Mouse (Mus musculus) MEL (cell line): ENCODE results near the gene Prrc2b. TPM values are rescaled to one million over a fixed set of nuclear protein-coding genes. Genes with fewer than 3 reads are reported as not detected.

Source experiments
- DNase-seq: peaks from one replicate; pipeline ENCODE4 v3.0.0; 2011; ENCODE audit warnings: low read depth, low spot score
- H3K27ac ChIP-seq: 2 replicates; pipeline ENCODE4 v1.5.1; 2012; ENCODE audit warnings: low read depth, mild to moderate bottlenecking, control low read depth, low read length, moderate library complexity; ENCODE audit not compliant: control insufficient read depth
- H3K27me3 ChIP-seq, 2 experiments: fragments of 150-350 bp in 1 of 2; sonication (generic) in 1 of 2; 2 replicates each; pipeline ENCODE4 v1.6.1; 2012; ENCODE audit warnings: low read length in 2 of 2, mild to moderate bottlenecking in 2 of 2, improper control_type of control experiment in 1 of 2, moderate library complexity in 1 of 2; ENCODE audit not compliant: insufficient read depth in 2 of 2, control insufficient read depth in 1 of 2
- H3K36me3 ChIP-seq, 2 experiments: 2 replicates each; pipeline ENCODE4 v1.6.1; 2012 to 2014; ENCODE audit warnings: low read length in 2 of 2, improper control_type of control experiment in 1 of 2, inconsistent platforms in 1 of 2, mild to moderate bottlenecking in 1 of 2; ENCODE audit not compliant: insufficient read depth in 2 of 2, control insufficient read depth in 1 of 2
- H3K4me1 ChIP-seq, 2 experiments: fragments of 150-350 bp in 1 of 2; sonication (generic) in 1 of 2; 2 replicates each; pipeline ENCODE4 v1.6.1; 2012; ENCODE audit warnings: low read length in 2 of 2, improper control_type of control experiment in 1 of 2, mild to moderate bottlenecking in 1 of 2; ENCODE audit not compliant: insufficient read depth in 2 of 2, control insufficient read depth in 1 of 2
- H3K4me3 ChIP-seq, 2 experiments: fragments of 150-350 bp in 1 of 2; sonication (generic) in 1 of 2; 2 replicates each; pipeline ENCODE4 v1.5.1; 2012; ENCODE audit warnings: low read depth in 2 of 2, low read length in 2 of 2, mild to moderate bottlenecking in 2 of 2, moderate library complexity in 2 of 2, control low read depth in 1 of 2, improper control_type of control experiment in 1 of 2; ENCODE audit not compliant: control insufficient read depth in 1 of 2, insufficient read depth in 1 of 2
- H3K79me2 ChIP-seq: 2 replicates; pipeline ENCODE4 v1.6.1; 2012; ENCODE audit warnings: mild to moderate bottlenecking, low read length, moderate library complexity; ENCODE audit not compliant: control insufficient read depth, poor library complexity, insufficient read depth
- H3K9ac ChIP-seq: 2 replicates; pipeline ENCODE4 v1.6.1; 2012; ENCODE audit warnings: low read depth, mild to moderate bottlenecking, control low read depth, low read length, moderate library complexity; ENCODE audit not compliant: control insufficient read depth, poor library complexity, severe bottlenecking
- H3K9me3 ChIP-seq: fragments of 150-350 bp; sonication (generic); replicated peaks from 2 replicates; pipeline ENCODE4 v1.6.1; 2012; ENCODE audit warnings: mild to moderate bottlenecking, low read length, improper control_type of control experiment, moderate library complexity; ENCODE audit not compliant: insufficient read depth
- BHLHE40 ChIP-seq: IDR thresholded peaks from 2 replicates; pipeline ENCODE4 v1.6.1; 2012; ENCODE audit warnings: low read depth, mild to moderate bottlenecking, inconsistent platforms, low read length, improper control_type of control experiment, borderline replicate concordance
- ETS1 ChIP-seq: IDR thresholded peaks from 2 replicates; pipeline ENCODE4 v1.6.1; 2012; ENCODE audit warnings: low read depth, mild to moderate bottlenecking, inconsistent platforms, low read length, improper control_type of control experiment, moderate library complexity
- GABPA ChIP-seq: IDR thresholded peaks from 2 replicates; pipeline ENCODE4 v1.6.1; 2012; ENCODE audit warnings: low read depth, mild to moderate bottlenecking, inconsistent platforms, low read length, improper control_type of control experiment, moderate library complexity
- HCFC1 ChIP-seq: IDR thresholded peaks from 2 replicates; pipeline ENCODE4 v1.6.1; 2012; ENCODE audit warnings: low read depth, mild to moderate bottlenecking, inconsistent platforms, low read length, improper control_type of control experiment, moderate library complexity
- KAT2A ChIP-seq: conservative IDR thresholded peaks from 2 replicates; pipeline ENCODE4 v1.6.1; 2012; ENCODE audit warnings: low read depth, low read length, improper control_type of control experiment, inconsistent platforms
- MAFK ChIP-seq: IDR thresholded peaks from 2 replicates; pipeline ENCODE4 v1.6.1; 2011; ENCODE audit warnings: low read depth, mild to moderate bottlenecking, low read length, improper control_type of control experiment, borderline replicate concordance
- MAX ChIP-seq: IDR thresholded peaks from 2 replicates; pipeline ENCODE4 v1.6.1; 2011; ENCODE audit warnings: low read length, improper control_type of control experiment
- MEF2A ChIP-seq: IDR thresholded peaks from 2 replicates; pipeline ENCODE4 v1.6.1; 2014; ENCODE audit warnings: low read depth, mild to moderate bottlenecking, inconsistent platforms, low read length, improper control_type of control experiment; ENCODE audit not compliant: poor library complexity, insufficient replicate concordance, severe bottlenecking; ENCODE audit errors: extremely low read depth
- MXI1 ChIP-seq: IDR thresholded peaks from 2 replicates; pipeline ENCODE4 v1.6.1; 2011; ENCODE audit warnings: mild to moderate bottlenecking, low read depth, low read length, improper control_type of control experiment
- MYB ChIP-seq: IDR thresholded peaks from 2 replicates; pipeline ENCODE4 v1.6.1; 2011; ENCODE audit warnings: mild to moderate bottlenecking, low read depth, low read length, improper control_type of control experiment
- MYC ChIP-seq: IDR thresholded peaks from 2 replicates; pipeline ENCODE4 v1.6.1; 2011; ENCODE audit warnings: low read depth, mild to moderate bottlenecking, low read length, improper control_type of control experiment, moderate library complexity
- POLR2A ChIP-seq, 2 experiments: IDR thresholded peaks; 2 replicates each; pipeline ENCODE4 v1.6.1; 2011 to 2012; ENCODE audit warnings: low read length in 2 of 2, mild to moderate bottlenecking in 2 of 2, control low read depth in 1 of 2, improper control_type of control experiment in 1 of 2, low read depth in 1 of 2, moderate library complexity in 1 of 2; ENCODE audit not compliant: control insufficient read depth in 1 of 2, insufficient read depth in 1 of 2, poor library complexity in 1 of 2
- POLR2AphosphoS5 ChIP-seq: IDR thresholded peaks from 2 replicates; pipeline ENCODE4 v1.6.1; 2012; ENCODE audit warnings: low read depth, borderline replicate concordance, mild to moderate bottlenecking, inconsistent platforms, low read length, moderate library complexity, mixed read lengths
- RCOR1 ChIP-seq: IDR thresholded peaks from 2 replicates; pipeline ENCODE4 v1.6.1; 2012; ENCODE audit warnings: low read depth, mild to moderate bottlenecking, inconsistent platforms, low read length, improper control_type of control experiment
- SIN3A ChIP-seq: IDR thresholded peaks from 2 replicates; pipeline ENCODE4 v1.6.1; 2012; ENCODE audit warnings: low read length, improper control_type of control experiment, inconsistent platforms
- SMC3 ChIP-seq: IDR thresholded peaks from 2 replicates; pipeline ENCODE4 v1.6.1; 2011; ENCODE audit warnings: low read depth, low read length, improper control_type of control experiment
- TBP ChIP-seq: IDR thresholded peaks from 2 replicates; pipeline ENCODE4 v1.8.0; 2011; ENCODE audit warnings: low read depth, low read length, improper control_type of control experiment
- TCF12 ChIP-seq: IDR thresholded peaks from 2 replicates; pipeline ENCODE4 v1.6.1; 2014; ENCODE audit warnings: low read depth, mild to moderate bottlenecking, inconsistent platforms, low read length, improper control_type of control experiment, moderate library complexity
- UBTF ChIP-seq: IDR thresholded peaks from 2 replicates; pipeline ENCODE4 v1.6.1; 2012; ENCODE audit warnings: low read depth, mild to moderate bottlenecking, inconsistent platforms, low read length, improper control_type of control experiment, moderate library complexity, borderline replicate concordance; ENCODE audit not compliant: insufficient read depth
- ZKSCAN1 ChIP-seq: IDR thresholded peaks from 2 replicates; pipeline ENCODE4 v1.6.1; 2012; ENCODE audit warnings: low read depth, mild to moderate bottlenecking, inconsistent platforms, low read length, improper control_type of control experiment, moderate library complexity
- ZMIZ1 ChIP-seq: IDR thresholded peaks from 2 replicates; pipeline ENCODE4 v1.6.1; 2012; ENCODE audit warnings: low read depth, mild to moderate bottlenecking, inconsistent platforms, low read length, improper control_type of control experiment, moderate library complexity
- polyA plus RNA-seq, 2 experiments: library from polyadenylated mRNA; stranded (reverse) in 1 of 2; unstranded in 1 of 2; fragments of >175 nt in 1 of 2; fragments of >200 nt in 1 of 2; gene quantifications; 2 replicates each; pipeline versions ENCODE4 v1.2.1 to v1.2.4; 2012; ENCODE audit warnings: low replicate concordance in 2 of 2, low read depth in 1 of 2; ENCODE audit not compliant: insufficient read length in 2 of 2, insufficient read depth in 1 of 2, missing spikeins in 1 of 2
- total RNA-seq: library from RNA; depleted of rRNA; stranded (reverse); fragments of 300-350 nt; gene quantifications from 2 replicates; pipeline ENCODE4 v1.2.3, GENCODE M21; 2012

Prrc2b gene
- total and polyA plus RNA-seq, 3 experiments = 14.8 to 42.9 (median 42.2) TPM

GRCm38 (mm10) chr2:32217656-32218055 lies 66.8 kb downstream of the Prrc2b start:
- H3K9ac ChIP-seq = no peak overlapping the region

GRCm38 (mm10) chr2:32218113-32218512 lies 67.2 kb downstream of the Prrc2b start:
- H3K9ac ChIP-seq = no peak overlapping the region
- H3K27ac ChIP-seq = no peak overlapping the region
- H3K79me2 ChIP-seq = no peaks in the 10 kb centered on the region
- no peak overlapping the region for H3K4me3 ChIP-seq
- no peaks in the 10 kb centered on the region for H3K4me1 ChIP-seq
- DNase-seq = no peak
- TF ChIP-seq UBTF (no peak), RCOR1 (no peak), TCF12 (no peak), BHLHE40 (no peak), TBP (no peak), MYB (no peak), SIN3A (no peak), POLR2AphosphoS5 (no peak)
- no peaks in the 10 kb centered on the region for H3K27me3 ChIP-seq
- no peaks in the 10 kb centered on the region for H3K9me3 ChIP-seq
- no peaks in the 10 kb centered on the region; a peak in 2 of 4 replicates for H3K36me3 ChIP-seq

More at GRCm38 (mm10) chr2:32217656-32218055, 66.8 kb downstream of the Prrc2b start:
- no peaks in the 10 kb centered on the region for H3K27me3 ChIP-seq
- no peaks in the 10 kb centered on the region for H3K4me1 ChIP-seq
- H3K9me3 ChIP-seq = no peaks in the 10 kb centered on the region
- no peaks in the 10 kb centered on the region; a peak in 2 of 4 replicates for H3K36me3 ChIP-seq
- no peaks in the 10 kb centered on the region for H3K79me2 ChIP-seq
- TF ChIP-seq MEF2A = no peak
- no peak for TF ChIP-seq MAX
- H3K27ac ChIP-seq = no peak overlapping the region
- no peak overlapping the region for H3K4me3 ChIP-seq
- DNase-seq = no peak

GRCm38 (mm10) chr2:32218541-32219334 lies 67.9 kb downstream of the Prrc2b start:
- Histone ChIP-seq H3K36me3 (peaks cover 0 to 3% of the 10 kb centered on the region in 2 experiments; a peak in 2 of 4 replicates), H3K4me1 (no peaks in the 10 kb centered on the region)
- TF ChIP-seq SIN3A (no peak), ZKSCAN1 (no peak), MYC (no peak), ZMIZ1 (no peak), ETS1 (no peak), MAFK (no peak), MXI1 (no peak), SMC3 (no peak), POLR2A (IDR thresholded peaks at IDR 0.05; ENCODE audit: control insufficient read depth in 1 of 2, insufficient read depth in 1 of 2, low read depth in 1 of 2, low read length in 2 of 2, poor library complexity in 1 of 2) (no peak), MEF2A (no peak), HCFC1 (no peak), KAT2A (no peak), GABPA (no peak)
- TF ChIP-seq, all 39 proteins: peak for 0
- no peaks in the 10 kb centered on the region for H3K27me3 ChIP-seq
- H3K27ac ChIP-seq = no peak overlapping the region
- DNase-seq = no peak
- H3K9me3 ChIP-seq = no peaks in the 10 kb centered on the region
- no peaks in the 10 kb centered on the region for H3K79me2 ChIP-seq
- no peak overlapping the region for H3K9ac ChIP-seq
- no peak overlapping the region for H3K4me3 ChIP-seq
